Mouse (Mus musculus): ENCODE data around the gene Unc79. TPM values are rescaled to one million over a fixed set of nuclear protein-coding genes. Genes with fewer than 3 reads are reported as not detected.
A peak's percentile ranks its signal among the peaks of the same experiment; 100 is the strongest.

Gene Unc79
- polyA plus RNA-seq, 1 experiment from 2014 or later = 0.54 TPM

DNA sequence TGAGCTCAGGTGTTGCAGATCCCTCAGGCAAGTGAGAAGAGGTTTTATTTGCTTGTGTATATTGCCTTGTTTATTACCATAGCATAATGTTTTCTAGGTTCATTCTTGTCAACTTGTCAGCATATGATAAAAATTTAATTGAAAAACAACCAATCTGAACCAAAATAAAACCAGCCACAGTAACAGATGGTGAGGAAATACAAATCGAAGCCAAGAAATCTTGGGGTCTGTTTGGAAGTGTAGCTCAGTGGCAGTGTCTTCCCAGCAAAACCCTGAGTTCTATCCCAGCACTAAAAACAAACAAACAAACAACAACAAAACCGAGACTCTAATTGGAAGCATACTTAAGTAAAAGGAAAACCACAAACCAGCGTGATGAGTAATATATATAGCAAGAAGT, 131.4 kb downstream of the Unc79 start:
- H3K36me3 ChIP-seq (ENCODE audit: control insufficient read depth, insufficient read depth, low read length) = no peaks in the 10 kb centered on the region
- no peaks in the 10 kb centered on the region for H3K27me3 ChIP-seq (replicated peaks; ENCODE audit: control insufficient read depth, insufficient read depth, low read length)
- H3K4me2 ChIP-seq (ENCODE audit: low read depth, low read length) = no peak overlapping the region
- H3K9ac ChIP-seq (ENCODE audit: low read depth, low read length) = no peak overlapping the region
- no peaks in the 10 kb centered on the region for H3K4me1 ChIP-seq (ENCODE audit: control insufficient read depth, insufficient read depth, low read length)
- no peak overlapping the region for H3K27ac ChIP-seq (replicated peaks; ENCODE audit: low read depth, low read length)
- no peak for ATAC-seq (ENCODE audit: low read depth)
- no peak for DNase-seq (ENCODE audit: low spot score)
- no peaks in the 10 kb centered on the region for H3K9me3 ChIP-seq (ENCODE audit: control insufficient read depth, low read length)
- H3K4me3 ChIP-seq (ENCODE audit: low read depth, low read length) = no peak overlapping the region
- WGBS = 61% methylated on average over 3 of the region's 3 CpGs

DNA sequence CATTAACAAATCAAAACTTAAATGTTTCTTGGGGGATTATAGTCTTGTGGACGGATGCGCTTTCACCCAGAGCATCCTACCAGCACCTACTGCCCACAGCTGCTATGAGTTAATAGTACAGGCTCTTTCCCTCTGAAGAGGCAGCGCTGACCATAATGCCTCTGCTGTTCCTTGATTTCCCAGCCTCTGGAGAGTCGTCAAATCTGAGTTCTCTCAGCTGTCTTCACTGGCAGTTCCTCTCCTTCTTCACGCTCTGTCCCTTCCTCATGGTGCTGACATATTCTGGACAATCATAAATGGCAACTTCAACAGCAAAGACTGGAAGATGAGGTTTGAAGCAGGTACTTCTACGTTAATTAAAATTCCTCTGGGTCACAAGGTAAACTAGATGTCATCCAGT, 143.2 kb downstream of the Unc79 start:
- no peak overlapping the region for H3K4me3 ChIP-seq (ENCODE audit: low read depth, low read length)
- DNase-seq (ENCODE audit: low spot score) (no peak), ATAC-seq (ENCODE audit: low read depth) (no peak)
- no peak overlapping the region for H3K27ac ChIP-seq (replicated peaks; ENCODE audit: low read depth, low read length)
- 69% methylated on average over 6 of the region's 6 CpGs for WGBS
- no peaks in the 10 kb centered on the region for H3K9me3 ChIP-seq (ENCODE audit: control insufficient read depth, low read length)
- no peaks in the 10 kb centered on the region for H3K36me3 ChIP-seq (ENCODE audit: control insufficient read depth, insufficient read depth, low read length)
- no peak overlapping the region for H3K9ac ChIP-seq (ENCODE audit: low read depth, low read length)
- H3K27me3 ChIP-seq (replicated peaks; ENCODE audit: control insufficient read depth, insufficient read depth, low read length) = no peaks in the 10 kb centered on the region
- no peak overlapping the region for H3K4me2 ChIP-seq (ENCODE audit: low read depth, low read length)
- H3K4me1 ChIP-seq (ENCODE audit: control insufficient read depth, insufficient read depth, low read length) = no peaks in the 10 kb centered on the region

DNA sequence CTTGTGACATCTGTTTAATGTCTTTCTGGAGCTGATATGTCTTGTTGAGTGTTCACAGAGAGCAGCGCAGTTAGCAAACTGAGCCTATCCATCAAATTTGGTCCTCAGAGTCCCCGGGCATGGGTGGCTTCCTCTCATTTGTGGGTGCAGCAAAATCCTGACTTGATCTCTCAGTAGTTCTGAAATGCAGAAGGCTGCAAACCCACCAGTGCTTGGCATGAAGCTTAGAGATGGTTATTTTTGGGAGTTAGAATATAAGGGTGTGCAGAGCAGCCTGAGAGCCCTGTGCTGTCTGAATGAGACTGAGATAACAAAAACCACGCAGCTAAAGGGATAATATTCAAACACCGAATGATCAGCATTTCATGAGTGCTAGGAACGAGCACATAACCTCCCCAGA, 146.5 kb downstream of the Unc79 start:
- ATAC-seq (ENCODE audit: low read depth) = no peak
- Histone ChIP-seq H3K9ac (ENCODE audit: low read depth, low read length) (no peak overlapping the region), H3K27me3 (replicated peaks; ENCODE audit: control insufficient read depth, insufficient read depth, low read length) (no peaks in the 10 kb centered on the region), H3K4me2 (ENCODE audit: low read depth, low read length) (no peak overlapping the region), H3K36me3 (ENCODE audit: control insufficient read depth, insufficient read depth, low read length) (no peaks in the 10 kb centered on the region), H3K4me1 (ENCODE audit: control insufficient read depth, insufficient read depth, low read length) (no peaks in the 10 kb centered on the region), H3K4me3 (ENCODE audit: low read depth, low read length) (no peak overlapping the region), H3K27ac (replicated peaks; ENCODE audit: low read depth, low read length) (no peak overlapping the region), H3K9me3 (ENCODE audit: control insufficient read depth, low read length) (no peaks in the 10 kb centered on the region)
- 75% methylated on average over 5 of the region's 5 CpGs for WGBS
- DNase-seq (ENCODE audit: low spot score) = no peak

DNA sequence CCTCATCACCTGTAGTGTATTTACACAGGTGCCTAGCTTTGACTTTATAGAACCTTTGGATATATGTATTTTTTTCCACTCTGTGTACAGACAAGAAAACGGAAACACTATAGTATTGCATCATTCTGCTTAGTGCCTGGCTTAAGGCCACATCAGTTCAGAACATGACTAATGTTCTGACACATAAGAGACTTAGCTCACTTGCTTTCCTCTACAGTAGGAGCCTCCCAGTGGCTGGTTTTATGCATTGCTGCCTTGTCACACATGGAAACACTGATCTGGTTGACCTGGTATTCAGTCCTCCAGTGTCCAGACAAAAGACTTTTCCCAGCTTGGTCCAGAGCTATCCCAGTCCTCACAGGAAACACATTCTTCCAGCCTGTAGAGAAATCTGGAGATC, 150.5 kb downstream of the Unc79 start:
- H3K36me3 ChIP-seq (ENCODE audit: control insufficient read depth, insufficient read depth, low read length) = no peaks in the 10 kb centered on the region
- no peaks in the 10 kb centered on the region for H3K9me3 ChIP-seq (ENCODE audit: control insufficient read depth, low read length)
- WGBS = 74% methylated on average over 1 of the region's 1 CpGs
- DNase-seq (ENCODE audit: low spot score) (peak; percentile 29), ATAC-seq (ENCODE audit: low read depth) (no peak)
- H3K4me1 ChIP-seq (ENCODE audit: control insufficient read depth, insufficient read depth, low read length) = no peaks in the 10 kb centered on the region
- H3K27me3 ChIP-seq (replicated peaks; ENCODE audit: control insufficient read depth, insufficient read depth, low read length) = no peaks in the 10 kb centered on the region
- no peak overlapping the region for H3K4me2 ChIP-seq (ENCODE audit: low read depth, low read length)
- H3K9ac ChIP-seq (ENCODE audit: low read depth, low read length) = no peak overlapping the region
- H3K4me3 ChIP-seq (ENCODE audit: low read depth, low read length) = no peak overlapping the region
- H3K27ac ChIP-seq (replicated peaks; ENCODE audit: low read depth, low read length) = no peak overlapping the region

DNA sequence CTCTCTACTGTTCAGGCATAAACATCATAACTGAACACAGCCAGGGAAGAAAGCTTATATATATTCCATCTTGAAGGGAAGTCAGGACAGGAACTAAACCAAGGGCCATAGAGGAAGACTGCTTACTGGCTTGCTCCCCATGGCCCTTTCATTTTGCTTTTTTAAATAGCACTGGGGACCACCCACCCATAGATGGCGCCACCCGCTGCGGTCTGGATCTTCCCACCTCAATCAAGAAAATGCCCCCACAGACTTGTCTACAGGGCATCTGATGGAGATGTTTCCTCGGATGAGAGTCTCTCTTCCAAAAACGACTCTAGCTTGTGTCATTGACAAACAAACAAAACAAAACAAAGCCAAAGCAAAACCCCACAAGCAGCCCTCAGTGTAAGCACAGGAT, 151.4 kb downstream of the Unc79 start:
- no peaks in the 10 kb centered on the region for H3K4me1 ChIP-seq (ENCODE audit: control insufficient read depth, insufficient read depth, low read length)
- H3K4me3 ChIP-seq (ENCODE audit: low read depth, low read length) = no peak overlapping the region
- H3K4me2 ChIP-seq (ENCODE audit: low read depth, low read length) = no peak overlapping the region
- no peaks in the 10 kb centered on the region for H3K27me3 ChIP-seq (replicated peaks; ENCODE audit: control insufficient read depth, insufficient read depth, low read length)
- no peak for DNase-seq (ENCODE audit: low spot score)
- no peak overlapping the region for H3K27ac ChIP-seq (replicated peaks; ENCODE audit: low read depth, low read length)
- no peak for ATAC-seq (ENCODE audit: low read depth)
- no peaks in the 10 kb centered on the region for H3K9me3 ChIP-seq (ENCODE audit: control insufficient read depth, low read length)
- WGBS = 62% methylated on average over 5 of the region's 5 CpGs
- H3K36me3 ChIP-seq (ENCODE audit: control insufficient read depth, insufficient read depth, low read length) = no peaks in the 10 kb centered on the region
- no peak overlapping the region for H3K9ac ChIP-seq (ENCODE audit: low read depth, low read length)

DNA sequence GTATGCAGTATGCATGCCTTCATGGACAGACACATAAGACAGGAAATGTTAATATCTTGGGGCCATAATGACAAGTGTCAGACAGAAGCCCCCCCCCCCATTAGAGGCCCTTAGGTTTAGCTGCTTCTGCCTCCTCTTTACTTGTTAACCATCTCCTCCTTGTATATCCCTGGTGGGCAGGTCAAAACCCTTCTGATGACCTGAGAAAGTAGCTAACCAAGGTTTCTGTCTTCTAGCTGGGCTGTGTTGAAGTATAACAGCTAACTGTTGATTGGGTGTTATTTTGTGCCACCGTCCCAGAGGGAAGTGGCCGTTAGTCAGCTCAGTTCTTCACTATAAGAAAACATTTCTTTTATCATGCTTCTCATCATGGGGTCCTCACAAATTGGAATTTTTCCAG, 154.4 kb downstream of the Unc79 start:
- Histone ChIP-seq H3K36me3 (ENCODE audit: control insufficient read depth, insufficient read depth, low read length) (no peaks in the 10 kb centered on the region), H3K4me1 (ENCODE audit: control insufficient read depth, insufficient read depth, low read length) (no peaks in the 10 kb centered on the region), H3K9me3 (ENCODE audit: control insufficient read depth, low read length) (no peaks in the 10 kb centered on the region), H3K27ac (replicated peaks; ENCODE audit: low read depth, low read length) (no peak overlapping the region), H3K4me3 (ENCODE audit: low read depth, low read length) (no peak overlapping the region), H3K9ac (ENCODE audit: low read depth, low read length) (no peak overlapping the region), H3K4me2 (ENCODE audit: low read depth, low read length) (no peak overlapping the region), H3K27me3 (replicated peaks; ENCODE audit: control insufficient read depth, insufficient read depth, low read length) (no peaks in the 10 kb centered on the region)
- DNase-seq (ENCODE audit: low spot score) = no peak
- no peak for ATAC-seq (ENCODE audit: low read depth)
- 65% methylated on average over 2 of the region's 2 CpGs for WGBS

DNA sequence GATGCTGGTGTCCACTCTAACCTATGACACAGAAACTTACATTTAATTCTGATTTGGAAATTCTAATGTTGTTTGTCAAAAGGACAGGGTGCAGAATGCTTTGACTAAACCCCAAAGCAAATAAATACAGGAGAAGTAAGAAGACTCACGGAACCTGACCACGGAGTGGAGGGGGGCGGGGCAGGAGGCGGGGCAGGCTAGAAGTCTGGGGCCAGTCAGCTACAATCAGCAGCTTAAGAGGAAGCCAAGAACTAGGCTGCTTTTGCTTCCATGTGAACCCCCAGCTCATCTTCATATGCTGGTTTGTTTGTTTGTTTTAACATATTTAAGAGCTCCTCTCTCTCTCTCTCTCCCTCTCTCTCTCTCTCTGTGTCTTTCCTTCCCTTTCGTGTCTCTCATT, 154.9 kb downstream of the Unc79 start:
- WGBS = 22% methylated on average over 5 of the region's 5 CpGs
- Histone ChIP-seq H3K4me1 (ENCODE audit: control insufficient read depth, insufficient read depth, low read length) (no peaks in the 10 kb centered on the region), H3K9me3 (ENCODE audit: control insufficient read depth, low read length) (no peaks in the 10 kb centered on the region), H3K27me3 (replicated peaks; ENCODE audit: control insufficient read depth, insufficient read depth, low read length) (no peaks in the 10 kb centered on the region), H3K27ac (replicated peaks; ENCODE audit: low read depth, low read length) (no peak overlapping the region), H3K4me2 (ENCODE audit: low read depth, low read length) (no peak overlapping the region), H3K9ac (ENCODE audit: low read depth, low read length) (no peak overlapping the region), H3K36me3 (ENCODE audit: control insufficient read depth, insufficient read depth, low read length) (no peaks in the 10 kb centered on the region), H3K4me3 (ENCODE audit: low read depth, low read length) (no peak overlapping the region)
- no peak for ATAC-seq (ENCODE audit: low read depth)
- peak; percentile 19 for DNase-seq (ENCODE audit: low spot score)

DNA sequence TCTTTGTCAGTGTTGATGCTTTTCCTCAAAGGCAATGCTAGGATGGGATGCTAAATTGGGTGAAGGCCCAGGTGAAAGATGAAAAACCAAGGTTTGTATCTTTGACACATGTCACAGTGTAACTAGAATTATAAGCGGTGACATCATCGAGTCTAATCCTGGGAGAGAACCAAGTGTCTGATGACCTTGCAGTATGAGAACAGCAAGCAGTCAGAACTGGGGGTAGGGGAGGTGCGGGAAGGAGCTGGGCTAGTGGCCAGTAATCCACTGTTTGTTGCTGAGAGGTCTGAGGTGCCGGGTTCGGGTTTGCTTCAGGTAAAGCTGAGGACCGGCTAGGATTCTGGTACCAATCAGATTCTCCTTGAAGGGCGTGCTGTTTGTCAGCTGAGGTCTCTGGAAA, 160.6 kb downstream of the Unc79 start:
- Histone ChIP-seq H3K27ac (replicated peaks; ENCODE audit: low read depth, low read length) (no peak overlapping the region), H3K27me3 (replicated peaks; ENCODE audit: control insufficient read depth, insufficient read depth, low read length) (no peaks in the 10 kb centered on the region), H3K4me3 (ENCODE audit: low read depth, low read length) (no peak overlapping the region), H3K4me1 (ENCODE audit: control insufficient read depth, insufficient read depth, low read length) (no peaks in the 10 kb centered on the region), H3K4me2 (ENCODE audit: low read depth, low read length) (no peak overlapping the region), H3K36me3 (ENCODE audit: control insufficient read depth, insufficient read depth, low read length) (no peaks in the 10 kb centered on the region), H3K9me3 (ENCODE audit: control insufficient read depth, low read length) (no peaks in the 10 kb centered on the region), H3K9ac (ENCODE audit: low read depth, low read length) (no peak overlapping the region)
- 87% methylated on average over 7 of the region's 7 CpGs for whole genome bisulfite sequencing
- DNase-seq (ENCODE audit: low spot score) (no peak), ATAC-seq (ENCODE audit: low read depth) (no peak)

DNA sequence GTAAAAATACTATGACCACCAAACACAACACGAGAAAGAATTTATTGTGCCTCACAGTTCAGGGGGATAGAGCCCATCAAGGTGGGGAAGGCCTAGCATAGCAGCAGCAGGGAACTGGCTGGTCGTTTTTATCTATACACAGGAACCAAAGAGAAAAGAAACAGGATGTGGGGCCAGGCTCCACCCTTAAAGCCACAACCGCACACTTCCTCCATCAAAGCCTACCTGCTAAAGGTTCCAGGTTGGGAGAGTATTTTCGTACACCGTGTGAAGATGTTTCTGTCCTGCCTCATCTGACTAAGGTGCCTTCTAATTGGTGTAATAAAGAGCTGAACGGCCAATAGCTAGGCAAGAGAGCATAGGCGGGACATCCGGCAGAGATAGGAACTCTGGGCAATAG, 168.0 kb downstream of the Unc79 start:
- Histone ChIP-seq H3K4me3 (ENCODE audit: low read depth, low read length) (no peak overlapping the region), H3K4me2 (ENCODE audit: low read depth, low read length) (no peak overlapping the region), H3K27ac (replicated peaks; ENCODE audit: low read depth, low read length) (no peak overlapping the region), H3K27me3 (replicated peaks; ENCODE audit: control insufficient read depth, insufficient read depth, low read length) (no peaks in the 10 kb centered on the region), H3K9ac (ENCODE audit: low read depth, low read length) (no peak overlapping the region), H3K4me1 (ENCODE audit: control insufficient read depth, insufficient read depth, low read length) (no peaks in the 10 kb centered on the region), H3K9me3 (ENCODE audit: control insufficient read depth, low read length) (no peaks in the 10 kb centered on the region), H3K36me3 (ENCODE audit: control insufficient read depth, insufficient read depth, low read length) (no peaks in the 10 kb centered on the region)
- no peak for DNase-seq (ENCODE audit: low spot score)
- no peak for ATAC-seq (ENCODE audit: low read depth)
- 88% methylated on average over 8 of the region's 8 CpGs for WGBS

Data from embryonic facial prominence, embryonic 14.5 days (tissue).